Mouse (Mus musculus) embryonic fibroblast, embryonic 13.5 days (primary cell): ENCODE results near the gene Usp48. TPM values are rescaled to one million over a fixed set of nuclear protein-coding genes. Genes with fewer than 3 reads are reported as not detected.
"Not testable (repeated sequence)": the region's sequence is repeated elsewhere in the genome, so short reads cannot be mapped to it uniquely, and the experiment has no call there.

Experiments used
- H3K27ac ChIP-seq: 2 replicates; pipeline ENCODE4 v1.5.1; 2012; ENCODE audit warnings: low read length, control low read depth, inconsistent platforms; ENCODE audit not compliant: insufficient read depth
- H3K4me1 ChIP-seq: 2 replicates; pipeline ENCODE4 v1.6.1; 2011; ENCODE audit warnings: low read length; ENCODE audit not compliant: control insufficient read depth, insufficient read depth
- H3K4me3 ChIP-seq: 2 replicates; pipeline ENCODE4 v1.5.1; 2011; ENCODE audit warnings: mild to moderate bottlenecking, control low read depth, low read length; ENCODE audit not compliant: insufficient read depth
- CTCF ChIP-seq: IDR thresholded peaks from 2 replicates; pipeline ENCODE4 v1.5.1; 2011; ENCODE audit warnings: mild to moderate bottlenecking, control low read depth, low read length, moderate library complexity, borderline replicate concordance; ENCODE audit not compliant: insufficient read depth
- POLR2A ChIP-seq: IDR thresholded peaks from 2 replicates; pipeline ENCODE4 v1.6.1; 2011; ENCODE audit warnings: low read depth, mild to moderate bottlenecking, control low read depth, low read length, moderate library complexity
- polyA plus RNA-seq: library from polyadenylated mRNA; stranded (reverse); fragments of >200 nt; gene quantifications from 2 replicates; pipeline ENCODE4 v1.2.4, GENCODE M21; 2011; ENCODE audit warnings: low read depth; ENCODE audit not compliant: missing spikeins, insufficient read length

Gene Usp48
- polyA plus RNA-seq, 1 experiment, result 109 TPM

- Histone ChIP-seq H3K4me3 (no peak overlapping the region), H3K4me1 (no peaks in the 10 kb centered on the region), H3K27ac (no peak overlapping the region)
- TF ChIP-seq CTCF (no peak), POLR2A (no peak)
Observed at GRCm38 (mm10) chr4:137580299-137580698, 13.3 kb upstream of the Usp48 start.

DNA sequence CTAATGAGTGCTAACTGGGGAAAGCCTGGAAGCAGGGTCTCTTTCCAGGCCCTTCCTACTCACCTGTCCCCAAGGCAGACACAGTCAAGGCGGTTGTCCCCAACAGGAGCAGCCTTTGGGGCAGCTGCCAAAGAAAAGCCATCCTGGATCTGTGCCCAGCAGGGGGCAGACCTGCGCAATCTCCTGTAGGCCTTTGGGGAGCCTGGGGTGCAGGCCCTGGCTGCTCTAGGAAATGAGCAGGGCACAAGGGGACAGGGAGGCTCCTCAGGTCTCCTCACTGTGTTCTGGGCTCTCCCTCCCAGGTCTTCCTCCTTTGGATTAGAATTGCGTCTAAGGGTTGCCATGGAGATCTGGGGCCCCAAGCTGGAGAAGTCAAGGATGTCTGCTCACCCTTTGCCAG lies 11.7 kb upstream of the Usp48 start:
- no peaks in the 10 kb centered on the region for H3K4me1 ChIP-seq
- TF ChIP-seq POLR2A, result no peak
- TF ChIP-seq CTCF, result no peak
- H3K4me3 ChIP-seq, result no peak overlapping the region
- no peak overlapping the region for H3K27ac ChIP-seq

GRCm38 (mm10) chr4:137589095-137589494 lies 4.5 kb upstream of the Usp48 start:
- H3K4me1 ChIP-seq, H3K4me3 ChIP-seq, H3K27ac ChIP-seq: not testable (repeated sequence)

- Histone ChIP-seq H3K4me3 (no peak overlapping the region), H3K27ac (no peak overlapping the region), H3K4me1 (no peaks in the 10 kb centered on the region)
- TF ChIP-seq CTCF (no peak), POLR2A (no peak)
Observed at GRCm38 (mm10) chr4:137589586-137589985, 4.0 kb upstream of the Usp48 start.

DNA sequence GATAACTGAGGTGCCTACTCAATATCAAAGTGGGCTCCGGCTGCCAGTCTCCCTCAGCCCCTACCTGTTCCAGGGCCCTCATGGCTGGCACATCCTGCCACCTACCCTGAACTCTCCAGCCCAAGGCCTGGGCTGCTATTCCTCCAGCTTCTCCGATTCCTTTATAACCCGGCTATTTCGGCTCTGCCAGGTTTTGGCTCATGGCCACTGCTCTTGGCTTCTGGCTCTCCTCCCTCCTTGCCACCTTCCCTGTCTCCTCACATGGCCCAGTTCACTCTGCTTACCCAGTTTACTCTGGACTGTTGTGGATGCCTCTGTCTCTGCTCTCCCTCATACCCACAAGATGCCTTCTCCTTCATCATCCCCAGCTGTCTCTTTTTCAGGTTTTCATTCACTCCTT lies 2.6 kb upstream of the Usp48 start:
- Histone ChIP-seq H3K4me3 (no peak overlapping the region), H3K27ac (no peak overlapping the region), H3K4me1 (0 out of 2 replicates have a peak, but pooled peaks cover 2% of the 10 kb centered on the region)
- TF ChIP-seq POLR2A, result no peak
- TF ChIP-seq CTCF, result no peak

- H3K27ac ChIP-seq, result peak overlapping the region; percentile 49
- peak overlapping the region; percentile 89 for H3K4me3 ChIP-seq
- H3K4me1 ChIP-seq, result 0 out of 2 replicates have a peak, but pooled peaks cover 2% of the 10 kb centered on the region
- TF ChIP-seq CTCF (no peak), POLR2A (peak; percentile 45)
Observed at GRCm38 (mm10) chr4:137594496-137595270, 1.1 kb downstream of the Usp48 start.

DNA sequence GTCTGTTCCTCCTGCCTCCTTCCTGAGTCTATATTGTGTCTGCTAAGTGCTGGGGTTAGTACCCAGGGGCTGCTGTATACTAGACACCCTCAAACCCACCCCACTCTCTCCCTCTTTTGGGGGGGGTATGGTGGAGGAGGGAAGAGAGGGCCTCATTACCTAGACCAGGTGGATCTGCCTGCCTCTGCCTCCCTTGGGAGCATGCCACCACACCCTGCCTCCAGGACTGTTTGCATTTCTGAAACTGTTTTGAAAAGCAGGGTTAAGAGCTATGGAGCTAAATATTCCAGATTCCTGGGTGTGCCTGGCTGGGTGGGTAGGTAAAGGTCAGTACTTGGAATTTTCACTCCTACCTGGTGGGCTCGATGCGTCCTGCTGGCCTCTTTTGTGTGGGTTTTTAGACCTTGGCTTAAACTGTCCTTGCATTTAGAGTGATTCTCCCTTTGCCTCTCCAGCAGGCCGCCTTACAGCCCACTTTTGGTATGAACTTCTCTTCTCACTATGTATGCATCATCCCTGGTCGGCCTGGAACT lies 3.6 kb downstream of the Usp48 start:
- TF ChIP-seq CTCF (no peak), POLR2A (no peak)

GRCm38 (mm10) chr4:137598577-137598976 lies 5.0 kb downstream of the Usp48 start:
- Histone ChIP-seq H3K4me1 (0 out of 2 replicates have a peak, but pooled peaks cover 2% of the 10 kb centered on the region), H3K4me3 (no peak overlapping the region), H3K27ac (no peak overlapping the region)
- no peak for TF ChIP-seq CTCF
- TF ChIP-seq POLR2A, result no peak

More for the DNA sequence above, 3.6 kb downstream of the Usp48 start:
- no peak overlapping the region for H3K27ac ChIP-seq
- H3K4me1 ChIP-seq, result 0 out of 2 replicates have a peak, but pooled peaks cover 2% of the 10 kb centered on the region
- H3K4me3 ChIP-seq, result no peak overlapping the region

DNA sequence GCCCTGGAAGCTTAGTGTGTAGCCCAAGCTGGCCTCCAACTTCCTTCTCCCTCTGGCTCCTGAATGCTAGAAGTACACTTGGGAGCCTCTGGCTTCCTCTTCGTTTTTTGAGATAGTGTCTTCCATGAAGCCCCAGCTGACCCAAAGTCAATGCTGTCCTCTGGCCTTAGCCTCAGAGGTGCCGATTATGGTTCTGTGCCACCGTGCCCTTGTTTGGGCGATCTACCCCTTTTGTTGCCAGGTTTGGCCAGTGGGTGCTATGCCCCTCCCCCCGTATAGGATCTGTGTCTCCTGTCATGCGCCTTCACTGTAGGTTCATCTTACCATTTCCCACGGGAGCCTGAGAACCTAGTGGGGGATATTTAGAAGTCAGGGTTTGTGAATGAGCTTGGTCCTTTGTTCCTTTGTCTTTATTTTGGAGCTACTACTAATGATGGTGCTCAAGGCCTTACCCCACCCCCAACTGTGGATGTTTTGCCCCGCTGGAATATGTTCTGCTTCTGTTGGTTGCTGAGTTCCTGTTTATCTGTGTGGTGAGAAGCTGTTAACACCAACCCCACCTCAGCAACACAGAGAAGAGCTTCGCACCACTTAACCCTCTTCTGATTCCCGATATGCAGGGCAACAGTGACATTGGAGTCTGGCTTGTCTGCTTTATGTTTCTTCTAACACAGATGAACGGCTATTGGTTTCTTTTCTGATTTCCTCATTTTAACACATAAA lies 10.1 kb downstream of the Usp48 start:
- TF ChIP-seq CTCF, result no peak
- no peak for TF ChIP-seq POLR2A
- Histone ChIP-seq H3K27ac (no peak overlapping the region), H3K4me1 (no peaks in the 10 kb centered on the region), H3K4me3 (no peak overlapping the region)

DNA sequence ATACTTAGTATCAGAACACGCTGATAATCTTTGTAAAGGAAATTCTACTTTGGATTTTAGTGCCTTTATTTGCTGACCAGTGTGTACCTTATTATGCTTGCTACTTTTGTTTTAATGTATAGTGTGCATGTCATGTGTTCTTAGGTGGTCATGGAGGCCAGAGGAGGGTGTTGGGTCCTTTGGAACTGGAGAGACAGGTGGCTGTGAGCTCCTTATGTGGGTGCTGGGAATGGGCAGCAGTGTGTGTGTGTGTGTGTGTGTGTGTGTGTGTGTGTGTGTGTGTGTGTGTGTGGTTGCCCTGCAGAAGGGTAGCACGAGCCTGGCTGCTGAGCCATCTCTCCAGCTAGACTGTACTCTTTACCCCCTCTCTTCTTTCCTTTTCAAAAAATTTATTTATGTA lies 13.5 kb downstream of the Usp48 start:
- no peak overlapping the region for H3K4me3 ChIP-seq
- TF ChIP-seq POLR2A (no peak), CTCF (no peak)
- H3K27ac ChIP-seq, result no peak overlapping the region

More for the DNA sequence above, 13.5 kb downstream of the Usp48 start:
- H3K4me1 ChIP-seq, result no peaks in the 10 kb centered on the region
